Mouse (Mus musculus): ENCODE results near the gene Nxpe4. TPM values are rescaled to one million over a fixed set of nuclear protein-coding genes. Genes with fewer than 3 reads are reported as not detected.

Nxpe4 gene
- total RNA-seq, 2 experiments from 2014 or later: 7.4 to 9.8 TPM

GRCm38 (mm10) chr9:48329597-48329996 lies 167.8 kb downstream of the Nxpe4 start:
- DNase-seq: no peak

- DNase-seq: no peak
Measured at GRCm38 (mm10) chr9:48338783-48339455, 177.1 kb downstream of the Nxpe4 start.

GRCm38 (mm10) chr9:48339563-48339962 lies 177.7 kb downstream of the Nxpe4 start:
- no peak for DNase-seq

GRCm38 (mm10) chr9:48340708-48341380 lies 179.0 kb downstream of the Nxpe4 start:
- DNase-seq: no peak

GRCm38 (mm10) chr9:48345456-48345855 lies 183.6 kb downstream of the Nxpe4 start:
- DNase-seq: no peak

GRCm38 (mm10) chr9:48345866-48346265 lies 184.0 kb downstream of the Nxpe4 start:
- DNase-seq: no peak

GRCm38 (mm10) chr9:48353148-48353698 lies 191.4 kb downstream of the Nxpe4 start, which contains the start of gene Nxpe2:
Gene Nxpe2, minus strand, starts transcription at chr9:48353454.
- DNase-seq: no peak

- DNase-seq: no peak
Measured at GRCm38 (mm10) chr9:48354122-48354521, 192.3 kb downstream of the Nxpe4 start.

- peak; percentile 77 for DNase-seq
Measured at GRCm38 (mm10) chr9:48354793-48355192, 193.0 kb downstream of the Nxpe4 start.

- no peak for DNase-seq
Measured at GRCm38 (mm10) chr9:48357097-48357496, 195.3 kb downstream of the Nxpe4 start.

GRCm38 (mm10) chr9:48360826-48361225 lies 199.0 kb downstream of the Nxpe4 start:
- DNase-seq: no peak

- DNase-seq: no peak
Measured at GRCm38 (mm10) chr9:48361815-48362631, 200.2 kb downstream of the Nxpe4 start.

- no peak for DNase-seq
Measured at GRCm38 (mm10) chr9:48362743-48363142, 200.9 kb downstream of the Nxpe4 start.

- DNase-seq: no peak
Measured at GRCm38 (mm10) chr9:48373232-48373878, 211.5 kb downstream of the Nxpe4 start.

- no peak for DNase-seq
Measured at GRCm38 (mm10) chr9:48374357-48374756, 212.5 kb downstream of the Nxpe4 start.

- DNase-seq: no peak
Measured at GRCm38 (mm10) chr9:48388451-48388850, 226.6 kb downstream of the Nxpe4 start.

- no peak for DNase-seq
Measured at GRCm38 (mm10) chr9:48389983-48390382, 228.2 kb downstream of the Nxpe4 start.

GRCm38 (mm10) chr9:48403590-48404209 lies 241.9 kb downstream of the Nxpe4 start:
- DNase-seq: no peak

- DNase-seq: no peak
Measured at GRCm38 (mm10) chr9:48404687-48405086, 242.9 kb downstream of the Nxpe4 start.

- no peak for DNase-seq
Measured at GRCm38 (mm10) chr9:48407549-48408327, 245.9 kb downstream of the Nxpe4 start.
